Mouse (Mus musculus) NIH3T3 (cell line): ENCODE data around the gene Tmem104.

Source experiments
- DNase-seq: peaks from one replicate; pipeline ENCODE4 v3.0.0-alpha.2; 2012; ENCODE audit warnings: low read depth

The Tmem104 gene

DNA sequence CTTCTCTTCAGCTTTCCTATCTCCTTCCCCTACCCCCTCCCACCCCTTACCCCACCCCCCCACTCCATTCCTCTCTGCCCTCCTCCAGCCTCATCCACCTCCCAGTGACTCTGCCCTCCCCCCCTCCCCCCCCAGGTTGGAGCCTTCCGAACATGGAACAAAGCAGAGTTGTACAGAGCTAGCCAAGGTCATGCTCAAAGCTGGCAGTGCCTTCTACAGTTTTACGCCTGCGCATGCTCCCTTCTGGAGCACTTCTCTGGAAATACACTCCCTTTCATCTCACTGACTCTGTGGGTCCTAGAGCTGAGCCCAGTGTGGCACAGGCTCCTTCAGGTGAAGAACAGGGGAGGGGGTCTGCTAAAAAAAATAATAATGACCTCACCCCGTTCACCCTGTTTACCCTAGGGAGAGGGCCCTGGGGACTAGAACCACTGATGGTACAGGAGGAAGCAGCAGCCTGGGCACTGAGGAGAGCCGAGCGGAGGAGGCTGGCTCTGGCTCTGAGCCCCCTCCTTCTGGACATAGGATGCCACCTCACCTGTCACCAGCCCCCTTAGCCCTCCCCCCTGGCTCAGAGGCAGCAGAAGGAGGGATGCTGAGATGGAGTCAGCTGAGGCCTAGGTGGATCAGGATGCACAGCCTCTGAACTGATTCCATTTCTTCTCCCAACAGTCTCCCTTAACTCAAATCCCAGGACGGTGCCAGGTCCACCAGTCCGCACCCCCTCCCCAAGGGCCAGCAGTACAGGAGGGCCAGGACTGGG, 95.6 kb downstream of the Tmem104 start:
- DNase-seq: peak; percentile 22

DNA sequence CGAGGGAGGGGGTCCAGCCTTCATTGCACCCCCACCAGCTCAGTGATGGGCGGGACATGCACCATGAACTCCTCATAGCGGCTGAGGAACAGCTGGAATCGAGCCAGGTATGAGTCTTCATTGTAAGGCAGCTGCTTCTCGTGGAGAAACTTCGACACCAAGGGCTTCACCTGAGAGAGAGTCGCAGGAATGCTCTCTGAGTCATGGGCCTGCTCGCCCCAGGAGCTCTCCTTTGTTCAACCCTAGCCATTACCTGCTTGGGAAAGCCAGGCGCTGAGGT, 96.1 kb downstream of the Tmem104 start:
- peak; percentile 37 for DNase-seq

DNA sequence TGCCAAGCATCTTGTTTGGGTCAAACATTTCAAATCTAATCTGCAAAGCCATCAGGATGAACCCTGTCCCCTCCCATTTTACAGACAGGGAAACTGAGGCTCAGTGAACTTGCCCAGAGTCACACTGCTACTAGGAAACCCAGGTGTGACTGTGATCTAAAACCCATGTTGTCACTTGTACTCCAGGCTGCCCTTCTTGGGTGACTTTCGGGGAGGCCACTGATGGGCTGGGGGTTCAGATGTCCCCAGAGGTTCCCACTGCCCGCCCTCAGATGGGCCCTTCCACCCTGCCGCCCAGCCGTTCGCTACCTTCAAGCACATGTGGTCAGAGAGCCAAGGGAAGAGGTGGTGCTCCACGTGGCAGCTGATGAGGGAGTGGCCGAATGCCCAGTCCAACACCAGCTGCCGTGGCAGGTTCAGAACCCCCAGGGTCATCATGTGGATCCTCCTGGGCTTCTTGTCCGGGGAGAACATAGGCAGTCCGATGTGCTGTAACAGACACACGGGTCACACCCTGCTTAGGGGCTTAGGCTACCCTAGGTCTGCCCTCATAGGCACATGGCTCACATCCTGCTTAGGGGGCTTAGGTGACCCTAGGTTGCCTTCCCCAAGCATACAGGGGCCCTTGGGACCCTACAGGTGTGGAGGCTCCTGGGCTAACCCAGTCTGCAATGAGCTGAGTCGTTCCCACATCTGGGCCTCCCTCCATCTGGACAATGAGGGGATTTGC, 96.8 kb downstream of the Tmem104 start:
- no peak for DNase-seq

DNA sequence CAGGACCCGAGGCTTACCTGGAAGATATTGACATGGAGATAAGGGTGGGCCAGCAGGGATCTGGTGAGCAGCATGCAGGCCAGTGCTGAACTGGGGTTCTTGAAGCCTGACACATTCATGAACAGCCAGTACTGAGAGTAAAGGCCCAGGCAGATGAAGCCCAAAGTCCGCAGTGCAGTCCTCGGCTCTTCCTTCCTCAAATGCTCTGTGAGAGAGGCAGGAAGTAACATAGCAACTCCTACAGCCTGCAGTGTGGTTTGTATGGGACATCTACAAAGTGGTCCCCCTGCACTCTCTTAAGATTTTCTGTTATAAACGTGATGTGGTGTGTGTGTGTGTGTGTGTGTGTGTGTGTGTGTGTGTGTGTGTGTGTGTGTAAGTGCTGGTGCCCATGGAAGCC, 98.0 kb downstream of the Tmem104 start:
- DNase-seq: no peak

DNA sequence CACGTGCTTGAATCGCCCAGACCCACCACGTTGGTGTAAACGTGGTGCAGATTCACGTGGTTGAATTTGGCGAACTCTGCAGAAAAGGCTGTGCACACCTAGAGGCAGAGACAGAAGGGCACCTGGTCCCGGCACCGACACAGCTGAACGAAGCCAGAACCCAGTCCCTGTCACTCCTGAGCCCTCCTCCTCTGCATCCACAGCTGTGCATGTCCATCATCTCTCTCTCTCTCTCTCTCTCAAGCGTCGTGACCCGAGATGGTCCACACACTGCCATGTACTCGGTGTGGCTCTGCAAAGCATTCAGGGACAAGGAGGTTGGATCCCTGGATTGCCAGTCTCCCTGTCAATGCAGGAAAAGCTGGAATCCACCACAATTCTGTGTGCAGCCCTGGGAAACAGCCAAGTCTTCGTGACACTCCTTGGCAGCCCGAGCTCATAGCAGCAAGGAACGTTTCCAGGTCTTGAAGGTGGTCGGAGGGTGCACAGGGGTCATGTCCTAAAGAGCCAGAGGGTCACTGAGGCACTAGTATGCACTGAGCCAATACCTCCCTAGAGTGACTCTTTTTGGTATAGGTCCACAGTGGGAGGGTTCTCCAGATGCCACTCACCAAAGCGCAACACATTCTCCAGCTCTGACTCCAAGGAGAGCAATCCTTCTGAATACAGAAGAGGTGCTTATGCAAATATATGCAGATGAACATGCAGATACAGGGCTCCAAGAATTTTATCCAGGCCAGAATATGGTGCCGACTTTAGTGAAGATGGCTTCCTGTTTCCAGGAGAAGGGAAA, 99.1 kb downstream of the Tmem104 start:
- no peak for DNase-seq

DNA sequence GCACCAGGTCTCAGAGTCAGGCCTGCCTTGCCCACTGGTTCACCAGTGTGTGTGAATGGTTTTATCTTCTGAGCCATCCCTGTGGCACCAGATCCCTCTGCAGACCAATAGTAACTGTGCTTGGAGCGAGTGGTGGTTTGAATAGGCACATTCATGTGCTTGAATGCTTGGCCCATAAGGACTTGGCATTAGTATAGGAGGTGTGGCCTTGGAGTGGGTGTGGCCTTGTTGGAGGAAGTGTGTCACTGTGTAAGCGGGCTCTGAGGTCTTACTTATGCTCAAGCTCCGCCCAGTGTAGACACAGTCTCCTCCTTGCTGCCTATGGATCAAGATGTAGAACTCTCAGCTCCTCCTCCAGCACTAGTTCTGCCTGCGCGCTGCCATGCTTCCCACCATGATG, 100.1 kb downstream of the Tmem104 start:
- peak; percentile 54 for DNase-seq

DNA sequence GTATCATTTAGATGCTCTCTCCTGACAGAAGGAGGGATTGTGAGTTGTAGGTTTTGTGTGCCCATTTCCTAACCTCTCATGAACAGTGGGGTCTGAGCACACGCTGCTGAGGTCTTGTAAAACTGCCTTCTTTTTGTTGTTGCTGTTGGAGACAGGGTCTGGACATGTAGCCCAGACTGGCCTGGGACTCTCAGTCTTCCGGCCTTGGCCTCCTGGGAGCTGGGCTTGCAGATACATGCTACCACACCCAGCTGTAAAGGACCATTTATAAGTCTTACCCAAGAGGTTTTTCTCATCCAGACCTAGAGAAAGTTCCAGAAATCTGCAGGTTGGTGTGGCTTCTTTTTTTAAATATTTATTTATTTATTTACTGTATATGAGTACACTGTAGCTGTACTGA, 101.0 kb downstream of the Tmem104 start:
- DNase-seq: no peak

DNA sequence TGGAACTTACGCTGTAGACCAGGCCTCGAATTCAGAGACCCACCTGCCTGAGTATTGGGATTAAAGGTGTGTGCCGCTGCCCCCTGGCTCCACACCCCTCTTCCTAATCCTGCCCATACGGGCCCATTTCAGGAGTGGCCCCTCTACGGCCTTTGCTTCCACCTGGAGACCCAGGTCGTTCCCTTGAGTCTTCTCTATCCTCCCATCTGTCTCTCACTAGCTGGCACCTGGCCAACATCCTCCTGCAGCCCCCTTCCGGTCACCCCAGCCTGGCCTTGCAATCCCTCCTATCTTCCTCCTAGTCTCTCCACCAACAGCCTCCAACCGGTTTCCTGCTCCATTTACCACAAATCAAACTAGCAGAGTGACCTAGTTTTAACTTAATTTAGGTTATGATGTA, 102.6 kb downstream of the Tmem104 start:
- DNase-seq: no peak

DNA sequence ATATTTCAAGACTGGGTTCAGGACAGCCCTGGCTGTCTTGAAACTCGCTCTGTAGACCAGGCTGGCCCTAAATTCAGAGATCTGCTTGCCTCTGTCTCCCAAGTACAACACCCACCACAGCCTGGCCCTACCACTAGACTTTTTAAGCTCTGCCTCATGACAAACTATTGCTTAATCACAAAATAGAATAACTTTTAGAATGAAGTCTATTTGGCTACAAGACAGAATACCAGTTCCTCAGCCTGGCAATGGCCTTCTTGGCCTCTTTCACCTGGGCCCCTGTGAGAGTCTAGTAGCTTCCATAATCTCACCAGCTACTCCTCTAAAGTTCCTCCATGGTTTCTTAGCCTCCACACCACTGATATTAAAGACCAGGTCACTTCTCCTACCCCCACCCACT, 103.0 kb downstream of the Tmem104 start:
- DNase-seq: no peak

DNA sequence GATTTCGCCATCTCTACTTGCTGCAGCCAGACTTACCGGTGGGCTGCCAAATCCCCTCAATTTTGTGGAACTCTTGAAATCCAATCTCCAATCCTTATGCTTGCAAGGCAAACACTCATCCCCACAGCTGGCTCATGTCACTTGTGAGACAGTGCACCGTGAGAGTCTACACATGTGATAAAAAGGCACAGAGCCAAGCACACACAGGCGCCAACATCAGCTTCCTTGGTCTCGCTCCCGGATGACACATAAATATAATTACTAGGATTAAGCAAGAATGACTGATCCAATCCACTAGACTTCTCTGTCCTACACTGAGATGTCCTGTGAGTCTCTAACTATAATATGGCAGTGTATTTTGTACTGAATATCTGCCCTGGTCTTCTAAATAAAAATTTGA, 103.6 kb downstream of the Tmem104 start:
- DNase-seq: peak; percentile 93

DNA sequence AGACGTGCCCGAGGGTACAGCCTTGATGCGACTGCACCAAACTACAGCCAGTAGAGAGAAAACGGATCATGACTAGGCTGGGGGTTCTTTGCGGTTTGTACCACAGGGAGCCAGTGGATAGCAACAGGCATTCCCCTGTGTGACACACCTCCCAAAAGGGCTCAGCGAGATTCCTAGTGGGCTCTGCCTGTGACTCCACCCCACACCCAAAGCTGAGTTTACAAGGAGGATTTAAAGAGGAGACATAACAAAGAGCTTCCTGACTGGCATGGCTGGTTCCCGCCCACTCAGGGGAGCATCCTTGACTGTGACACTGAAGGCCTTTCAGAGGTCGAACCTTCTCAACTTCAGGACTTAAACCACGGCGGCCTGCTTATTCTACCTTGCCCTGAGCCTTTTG, 104.2 kb downstream of the Tmem104 start:
- no peak for DNase-seq

DNA sequence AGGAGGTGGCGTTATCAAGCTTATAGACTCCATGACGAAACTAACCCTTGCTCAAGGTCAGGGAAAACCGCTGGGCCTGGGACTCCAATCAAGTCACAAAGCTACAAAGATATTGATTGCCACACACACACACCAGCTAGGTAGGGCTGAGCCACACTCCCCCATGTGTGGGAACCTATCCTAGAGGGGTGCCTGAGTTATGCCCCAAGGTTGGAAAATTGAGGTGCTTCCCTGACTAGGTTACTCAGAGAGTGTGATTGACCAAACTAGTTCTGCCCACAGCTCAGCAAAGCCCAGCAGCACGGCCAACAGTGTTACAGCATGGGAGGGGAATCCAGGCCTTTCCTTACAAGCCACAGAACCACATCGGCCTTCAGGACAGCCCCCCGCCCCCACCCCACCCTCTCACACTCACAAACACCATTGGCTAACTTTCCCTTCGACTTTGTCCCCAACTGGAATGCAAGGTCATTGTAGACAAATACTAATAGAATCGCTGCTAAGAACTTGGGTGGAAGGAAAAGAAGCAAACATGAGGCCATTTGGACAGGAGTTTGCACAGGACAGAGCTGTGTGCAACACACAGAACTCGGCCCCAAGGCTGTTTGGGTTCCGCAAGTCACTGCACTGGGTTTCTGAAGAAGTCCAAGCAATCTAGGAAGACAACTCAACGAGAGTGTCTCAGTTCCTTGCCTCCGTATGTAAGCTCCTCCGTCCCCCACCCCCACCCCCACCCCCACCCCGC, 105.5 kb downstream of the Tmem104 start:
- DNase-seq: no peak

DNA sequence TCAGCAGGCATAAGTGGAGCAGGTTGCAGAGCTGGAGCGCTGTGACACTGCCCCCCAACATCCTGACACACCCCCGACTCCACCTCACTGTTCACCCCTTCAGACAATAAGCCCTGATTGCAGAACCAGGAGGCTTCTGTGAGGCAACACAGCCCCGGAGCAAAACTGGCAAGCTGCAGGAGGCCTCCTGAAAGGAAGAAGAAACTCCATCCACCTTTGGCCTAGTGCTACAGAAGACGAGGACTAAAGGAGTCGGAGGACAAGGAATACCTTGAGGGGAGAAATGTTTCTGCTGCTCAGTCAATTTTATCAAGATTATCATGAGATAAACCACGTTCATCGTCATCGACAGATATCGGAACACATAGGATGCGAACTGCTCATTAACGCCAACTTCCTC, 108.7 kb downstream of the Tmem104 start:
- no peak for DNase-seq
